Mouse (Mus musculus) urinary bladder, postnatal 14 days (tissue): ENCODE measurements around the gene Siah1a.

Source experiments
- DNase-seq: peaks from one replicate; pipeline ENCODE4 v3.0.0; 2021; ENCODE audit warnings: low spot score

Gene Siah1a

GRCm38 (mm10) chr8:86745221-86745934, at the start of gene Siah1a, which contains the start of gene Gm10638:
TSS of gene Siah1a (minus strand) at chr8:86745934.
TSS of gene Gm10638 (plus strand) at chr8:86745699.
- DNase-seq: peak; percentile 68

DNA sequence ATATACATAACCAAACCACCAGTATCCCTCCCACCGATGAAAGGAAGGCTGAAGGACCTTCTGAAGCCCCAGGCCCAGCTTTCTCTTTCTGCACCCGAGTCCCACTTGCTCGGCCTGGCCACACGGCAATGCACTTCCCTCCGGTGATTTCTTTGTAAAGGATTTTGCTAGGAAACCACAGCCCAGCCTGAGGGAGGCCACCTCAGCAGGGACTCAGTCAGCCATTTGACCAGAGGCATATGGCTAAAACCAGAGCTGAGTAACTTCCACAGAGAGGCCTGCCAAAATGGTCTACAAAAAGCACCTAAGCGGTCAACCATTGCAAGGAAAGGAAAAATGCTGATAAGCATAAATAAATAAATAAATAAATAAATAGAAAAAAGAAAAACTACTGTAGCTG, 49.0 kb upstream of the Siah1a start:
- no peak for DNase-seq

DNA sequence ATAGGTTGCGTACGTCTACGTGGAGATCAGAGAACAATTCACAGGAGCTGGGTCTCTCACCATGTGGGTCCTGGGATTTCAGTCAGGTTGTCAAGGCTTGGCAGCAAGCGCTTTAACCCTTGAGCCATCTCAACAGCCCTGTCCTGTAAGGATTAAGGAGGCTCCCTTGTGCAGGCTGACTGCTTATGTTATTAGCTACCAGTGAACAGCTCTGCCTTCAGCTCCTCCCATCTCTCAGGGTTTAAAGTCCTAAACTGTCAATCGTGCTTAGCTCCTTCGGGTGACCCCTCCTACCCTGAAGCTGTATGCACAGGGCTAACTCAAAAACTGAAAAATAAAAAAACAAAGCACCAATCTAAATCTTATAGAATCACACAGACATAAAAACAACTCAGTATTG, 45.8 kb upstream of the Siah1a start:
- no peak for DNase-seq

- no peak for DNase-seq
These were observed 43.8 kb upstream of the Siah1a start for GRCm38 (mm10) chr8:86789576-86789975.

GRCm38 (mm10) chr8:86787891-86788420, 42.2 kb upstream of the Siah1a start:
- peak; percentile 35 for DNase-seq

- no peak for DNase-seq
These were observed 40.8 kb upstream of the Siah1a start for GRCm38 (mm10) chr8:86786498-86786897.

GRCm38 (mm10) chr8:86781094-86781493, 35.4 kb upstream of the Siah1a start:
- DNase-seq: no peak

DNA sequence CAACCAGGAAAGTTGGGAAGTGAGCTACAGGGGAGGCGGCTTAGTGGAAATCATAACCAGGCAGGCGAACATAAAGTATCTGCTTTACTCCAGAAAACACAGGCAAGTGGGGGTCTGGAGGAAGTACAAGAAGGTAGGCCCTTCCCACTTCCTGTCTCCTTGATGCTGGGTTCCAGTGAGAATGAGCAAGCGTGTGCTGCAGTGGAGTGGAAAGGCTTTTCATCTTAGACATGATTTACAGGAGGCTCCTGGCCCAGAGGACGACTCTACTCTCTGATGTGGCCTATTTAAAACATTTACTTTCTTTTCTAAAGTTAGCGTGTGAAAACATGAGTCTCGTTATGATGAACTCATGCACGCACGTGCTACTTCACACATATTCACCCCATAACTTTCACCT, 33.5 kb upstream of the Siah1a start:
- no peak for DNase-seq

- DNase-seq: peak; percentile 66
These were observed 24.4 kb upstream of the Siah1a start for GRCm38 (mm10) chr8:86769945-86770715.

- peak; percentile 88 for DNase-seq
These were observed 22.8 kb upstream of the Siah1a start for GRCm38 (mm10) chr8:86768499-86768898.

- peak; percentile 76 for DNase-seq
These were observed 20.9 kb upstream of the Siah1a start for GRCm38 (mm10) chr8:86766548-86767211.

DNA sequence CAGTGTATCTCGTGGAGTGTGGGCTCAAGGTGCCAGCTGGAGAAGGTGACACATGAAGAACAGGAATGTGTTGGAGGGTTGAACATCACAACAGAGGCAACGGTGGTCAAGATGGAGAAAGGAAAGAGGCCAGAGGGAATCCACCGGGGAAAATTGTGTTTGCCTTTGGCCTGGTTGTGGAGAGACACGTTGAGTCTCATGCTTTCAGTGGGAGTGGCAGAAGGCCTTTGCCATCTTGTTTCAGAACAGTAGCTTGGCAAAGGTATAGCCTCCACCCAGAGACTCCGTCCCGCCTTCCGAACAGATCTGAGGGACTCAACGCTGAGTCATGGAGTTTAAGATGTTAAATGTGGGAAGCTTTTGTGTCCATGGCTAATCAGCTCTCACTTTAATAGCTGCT, 19.9 kb upstream of the Siah1a start:
- DNase-seq: peak; percentile 26

GRCm38 (mm10) chr8:86765155-86765554, 19.4 kb upstream of the Siah1a start:
- DNase-seq: no peak

DNA sequence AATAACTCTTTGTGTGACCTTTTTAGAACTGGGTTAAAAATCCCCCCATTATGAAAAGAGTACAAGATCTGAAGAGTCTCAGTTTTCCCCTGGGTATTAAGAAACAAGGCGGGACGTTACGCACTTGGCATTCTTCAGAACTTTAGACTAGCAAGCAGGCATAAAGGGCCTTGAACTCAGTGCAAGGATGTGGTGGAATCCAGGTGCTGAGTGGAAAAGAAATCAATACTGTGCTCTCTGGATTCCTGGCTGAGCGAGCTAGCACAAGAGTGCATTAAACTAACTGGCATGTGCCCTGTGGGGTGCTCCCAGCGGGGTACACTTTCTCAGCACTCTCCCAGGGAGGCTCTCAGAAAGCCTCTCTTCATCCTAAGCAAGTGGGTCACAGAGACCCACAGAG, 17.1 kb upstream of the Siah1a start:
- no peak for DNase-seq

GRCm38 (mm10) chr8:86760746-86761145, 15.0 kb upstream of the Siah1a start:
- DNase-seq: no peak

- DNase-seq: no peak
These were observed 13.4 kb upstream of the Siah1a start for GRCm38 (mm10) chr8:86759090-86759491.

DNA sequence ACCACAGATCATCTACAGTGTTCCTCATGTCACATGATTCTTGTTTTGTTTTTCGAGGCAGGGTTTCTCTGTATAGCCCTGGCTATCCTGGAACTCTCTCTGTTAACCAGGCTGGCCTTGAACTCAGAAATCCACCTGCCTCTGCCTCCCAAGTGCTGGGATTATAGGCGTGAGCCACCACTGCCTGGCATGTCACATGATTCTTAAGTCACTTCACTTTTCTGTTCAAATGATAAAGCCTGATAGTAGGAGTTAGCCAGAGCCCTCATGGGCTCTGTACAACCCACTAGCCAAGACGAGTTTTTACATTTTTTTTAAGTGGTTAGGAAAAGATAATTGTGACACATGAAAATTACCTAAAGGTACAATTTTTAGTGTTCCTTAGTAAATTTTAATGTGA, 12.9 kb upstream of the Siah1a start:
- no peak for DNase-seq

DNA sequence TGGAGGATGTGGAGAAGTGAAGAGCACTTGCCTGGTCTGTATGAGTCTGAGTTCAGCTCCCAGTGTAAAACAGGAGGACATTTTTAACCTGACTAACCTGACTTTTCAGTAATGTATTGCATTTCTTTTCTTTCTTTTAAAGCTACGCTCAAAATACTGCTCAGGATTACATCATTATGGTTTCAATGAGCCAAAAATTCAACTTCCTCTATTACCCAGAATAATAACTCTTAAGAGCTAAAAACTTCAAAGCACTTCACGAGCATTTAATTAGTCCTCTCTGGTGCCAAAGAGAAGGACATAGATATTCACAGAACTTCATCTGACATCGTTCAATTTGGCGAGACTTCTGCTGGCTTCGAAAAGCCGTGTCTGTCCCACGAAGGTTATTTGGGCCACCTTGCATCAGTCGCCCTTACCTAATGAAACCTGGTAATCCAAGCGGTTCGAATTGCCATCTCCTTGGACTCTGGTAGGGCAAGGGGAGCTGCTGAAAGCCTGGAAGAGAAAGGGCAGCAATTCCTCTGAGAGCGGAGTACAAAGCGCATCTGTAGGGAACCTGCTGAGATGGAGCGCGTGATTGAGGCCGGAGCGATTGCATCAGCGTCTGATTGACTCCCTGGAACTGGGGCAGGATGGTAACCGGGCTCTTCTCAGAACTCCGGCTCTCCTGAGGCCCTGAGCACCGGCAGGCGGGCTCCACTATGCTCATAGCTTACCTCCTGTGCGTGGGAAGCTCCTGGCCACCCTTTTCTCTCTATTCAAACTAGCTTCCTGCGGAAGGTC, 11.4 kb upstream of the Siah1a start:
- no peak for DNase-seq

DNA sequence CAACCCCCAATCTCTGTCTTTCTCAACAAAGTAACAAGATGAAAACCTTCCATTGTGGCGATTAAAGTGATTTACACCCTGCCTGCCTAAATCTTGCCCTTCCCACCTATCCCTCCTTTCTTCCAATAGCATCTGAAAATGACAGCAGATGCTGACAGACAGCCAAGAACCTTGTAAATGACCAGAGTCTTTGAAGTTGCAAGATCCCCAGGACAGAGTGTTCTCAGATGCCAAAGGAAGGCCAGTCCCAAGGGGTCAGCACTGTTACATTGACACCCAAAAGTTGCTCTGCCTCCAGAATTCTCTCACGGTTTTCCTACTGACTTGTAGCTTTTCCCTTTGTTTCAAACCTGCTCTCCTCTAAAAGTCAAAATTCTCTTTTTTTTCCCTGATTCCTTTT, 4.1 kb upstream of the Siah1a start:
- DNase-seq: no peak

GRCm38 (mm10) chr8:86746511-86746910, 777 bp upstream of the Siah1a start:
- no peak for DNase-seq

DNA sequence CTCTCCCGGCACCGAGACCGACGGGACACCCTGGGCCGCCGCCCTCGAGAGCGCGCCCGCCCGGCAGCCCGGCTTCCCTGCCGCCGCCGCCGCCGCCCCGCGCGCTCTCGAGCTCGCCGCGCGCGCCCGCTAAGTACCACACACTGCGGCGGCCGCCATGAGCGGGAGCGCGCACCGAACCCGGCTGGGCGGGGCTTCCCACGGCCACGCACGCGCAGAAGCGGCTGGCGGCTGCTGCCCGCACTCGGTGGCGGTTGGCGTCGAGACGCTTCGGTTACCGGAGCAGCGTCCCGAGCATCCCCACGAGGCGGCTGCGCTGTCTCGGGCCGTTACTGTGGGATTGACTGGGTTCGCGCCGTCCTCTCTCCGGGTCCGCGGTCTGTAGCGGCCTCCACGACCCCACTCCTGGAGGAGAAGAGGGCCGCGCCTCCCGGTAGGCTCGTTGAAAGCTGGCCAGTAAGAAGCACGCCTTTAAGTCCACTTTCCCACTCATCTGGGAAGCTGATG, 254 bp upstream of the Siah1a start:
- DNase-seq: peak; percentile 94
